In the genomic region with DNA sequence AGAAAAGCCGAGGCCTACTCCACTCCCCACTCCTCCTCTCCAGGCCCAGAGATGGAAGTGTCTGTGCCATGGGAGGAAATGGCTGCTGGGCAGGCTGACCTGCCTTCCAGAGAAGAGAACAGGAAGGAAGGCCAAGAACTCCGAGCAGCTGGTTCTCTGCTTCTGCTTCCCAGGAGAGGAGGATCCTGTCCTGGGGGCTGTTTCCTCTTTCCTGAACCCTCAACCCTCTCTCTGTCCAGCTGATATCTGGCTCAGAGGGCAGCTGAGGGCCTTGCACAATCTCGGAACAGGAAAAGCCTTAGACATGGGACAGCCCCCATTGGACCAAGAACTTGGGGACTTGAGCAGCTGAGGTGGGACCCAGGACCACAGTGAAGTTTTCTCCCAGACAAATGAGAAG, we compare ENCODE assay signal across 16 mouse cellular contexts. TPM values are rescaled to one million over a fixed set of nuclear protein-coding genes. Genes with fewer than 3 reads are reported as not detected.
A peak's percentile ranks its signal among the peaks of the same experiment; 100 is the strongest.
DNase-seq lines count a peak whose midpoint lies in the region; ATAC-seq and TF ChIP-seq lines count a peak whose summit lies in the region.
"Had no signal": no experiment of that assay in that cellular context is flagged by ENCODE, and none has a peak within 500 bp of the region (broad histone marks: within the 10 kb centered on the region; RNA-seq: fewer than 3 reads in every experiment).

No protein-coding gene starts in this region.

- no peaks in the 10 kb centered on the region for H3K36me3 ChIP-seq in heart, embryonic 10.5 days
- H3K36me3 ChIP-seq: G1E; hindbrain, embryonic 10.5 days; neural tube, embryonic 15.5 days had no signal

- peak overlapping the region; percentile 42 for H3K27ac ChIP-seq in heart, embryonic 10.5 days
- H3K27ac ChIP-seq: forebrain, embryonic 13.5 days; hindbrain, embryonic 10.5 days; neural tube, embryonic 15.5 days had no signal

- no peak for TF ChIP-seq CTCF in lung, adult 2 months (IDR thresholded peaks at IDR 0.05; ENCODE audit: insufficient read depth, low read length)

- H3K27me3 ChIP-seq in heart, embryonic 10.5 days (ENCODE audit: insufficient read depth, poor library complexity, severe bottlenecking) = no peaks in the 10 kb centered on the region
- H3K27me3 ChIP-seq: forebrain, embryonic 13.5 days; neural tube, embryonic 15.5 days had no signal

- TF ChIP-seq POLR2A in lung, adult 2 months (IDR thresholded peaks at IDR 0.05; ENCODE audit: borderline replicate concordance, extremely low read depth, low read depth, low read length) = no peak

- 49% methylated on average over 3 of the region's 3 CpGs for WGBS in lung, adult 2 months
- 50% methylated on average over 3 of the region's 3 CpGs for WGBS in heart, embryonic 10.5 days

- H3K9me3 ChIP-seq in heart, embryonic 10.5 days = no peaks in the 10 kb centered on the region
- H3K9me3 ChIP-seq: forebrain, embryonic 13.5 days; G1E; hindbrain, embryonic 10.5 days; neural tube, embryonic 15.5 days had no signal

- DNase-seq in lung, adult 18-20 months = peak; percentile 39 to 50
- DNase-seq in lung, adult 2 months = no peak
- no peak for DNase-seq in heart, embryonic 10.5 days (ENCODE audit: low spot score)
- DNase-seq in kidney, postnatal 10 days = peak; percentile 41
- no peak for DNase-seq in layer of hippocampus, postnatal 25 days (ENCODE audit: extremely low spot score in 1 of 2, low spot score in 1 of 2)
- DNase-seq in embryo, embryonic 10.5 days (ENCODE audit: low spot score) = no peak
- DNase-seq: embryo, embryonic 11 days; spleen, adult 18-20 months had no signal

- no peak overlapping the region for H3K4me3 ChIP-seq in lung, adult 2 months (replicated peaks; ENCODE audit: extremely low read depth, low read depth, low read length)
- H3K4me3 ChIP-seq in heart, embryonic 10.5 days = no peak overlapping the region
- H3K4me3 ChIP-seq: forebrain, embryonic 13.5 days; hindbrain, embryonic 10.5 days; neural tube, embryonic 15.5 days had no signal

- ATAC-seq in megakaryocyte, adult 5-6 weeks (ENCODE audit: poor library complexity, severe bottlenecking) = peak; percentile 46
- ATAC-seq: forebrain, embryonic 13.5 days had no signal

- peaks cover 1% of the 10 kb centered on the region; the same call in 1 of the 2 replicates for H3K4me1 ChIP-seq in lung, adult 2 months (ENCODE audit: control insufficient read depth, insufficient read depth, low read length)
- peaks cover 2% of the 10 kb centered on the region; the same call in 1 of the 2 replicates for H3K4me1 ChIP-seq in heart, embryonic 10.5 days
- H3K4me1 ChIP-seq: forebrain, embryonic 13.5 days; neural tube, embryonic 15.5 days had no signal

RNA-seq across cellular contexts. Expression of a gene that starts 4.3 kb away (rescaled TPM):
- 14.7 and 18.5 TPM in 2 replicates for polyA plus RNA-seq in lung, adult 2 months (2012; rRNA removed)
- 0.05 and 0.08 TPM in 2 replicates for polyA plus RNA-seq in heart, embryonic 10.5 days (2016; fragmentation: Nextera tagmentation; extraction: Ambion mirVana)
- 2.3 and 4.2 TPM in 2 replicates for total RNA-seq in megakaryocyte, adult 5-6 weeks (2015)
- total RNA-seq in megakaryocyte, adult 5-6 weeks (2017) = 1.1 and 1.5 TPM in 2 replicates
- under 1 TPM; 0.22 to 0.31 TPM for total RNA-seq in layer of hippocampus, postnatal 25 days (2021)
- polyA plus RNA-seq: G1E had no signal

RNA-seq across cellular contexts. Expression of a gene that starts 27.2 kb away (rescaled TPM):
- 28.8 and 34.5 TPM in 2 replicates for polyA plus RNA-seq in lung, adult 2 months (2012; rRNA removed)
- 4.2 and 6.5 TPM in 2 replicates for polyA plus RNA-seq in heart, embryonic 10.5 days (2016; fragmentation: Nextera tagmentation; extraction: Ambion mirVana)
- total RNA-seq in megakaryocyte, adult 5-6 weeks (2015) = not detected in 2 replicates
- total RNA-seq in megakaryocyte, adult 5-6 weeks (2017) = 0.12 and 0.18 TPM in 2 replicates
- total RNA-seq in layer of hippocampus, postnatal 25 days (2021) = 1 to 10 TPM in 1 of 2 experiments, under 1 TPM in 1; 0.94 to 1.1 TPM
- polyA plus RNA-seq: G1E had no signal

RNA-seq across cellular contexts. Expression of a gene that starts 36.2 kb away (rescaled TPM):
- 56.2 and 58.3 TPM in 2 replicates for polyA plus RNA-seq in lung, adult 2 months (2012; rRNA removed)
- 10.0 and 10.8 TPM in 2 replicates for polyA plus RNA-seq in heart, embryonic 10.5 days (2016; fragmentation: Nextera tagmentation; extraction: Ambion mirVana)
- total RNA-seq in megakaryocyte, adult 5-6 weeks (2015) = not detected in 2 replicates
- not detected in 2 replicates for total RNA-seq in megakaryocyte, adult 5-6 weeks (2017)
- 1 to 10 TPM; 6.5 to 8.6 TPM for total RNA-seq in layer of hippocampus, postnatal 25 days (2021)

RNA-seq across cellular contexts. Expression of a gene that starts 42.4 kb away (rescaled TPM):
- polyA plus RNA-seq in lung, adult 2 months (2012; rRNA removed) = not detected in 2 replicates
- polyA plus RNA-seq in heart, embryonic 10.5 days (2016; fragmentation: Nextera tagmentation; extraction: Ambion mirVana) = not detected in 2 replicates
- total RNA-seq in megakaryocyte, adult 5-6 weeks (2015) = not detected in 2 replicates
- not detected in 2 replicates for total RNA-seq in megakaryocyte, adult 5-6 weeks (2017)
- not detected for total RNA-seq in layer of hippocampus, postnatal 25 days (2021)
- total RNA-seq: G1E; left cerebral cortex, adult 8-10 months; megakaryocyte-erythroid progenitor cell, adult 5-6 weeks had no signal
- polyA plus RNA-seq: brain, embryonic 14.5 days; forebrain, embryonic 13.5 days; G1E; hindbrain, embryonic 10.5 days; neural tube, embryonic 15.5 days had no signal

RNA-seq across cellular contexts. Expression of a gene that starts 48.0 kb away (rescaled TPM):
- 7.3 and 10.9 TPM in 2 replicates for polyA plus RNA-seq in lung, adult 2 months (2012; rRNA removed)
- 3.3 and 4.9 TPM in 2 replicates for polyA plus RNA-seq in heart, embryonic 10.5 days (2016; fragmentation: Nextera tagmentation; extraction: Ambion mirVana)
- total RNA-seq in megakaryocyte, adult 5-6 weeks (2015) = not detected in 2 replicates
- total RNA-seq in megakaryocyte, adult 5-6 weeks (2017) = not detected in 2 replicates
- 10 to 100 TPM; 64.8 to 70.0 TPM for total RNA-seq in layer of hippocampus, postnatal 25 days (2021)
- total RNA-seq: G1E; megakaryocyte-erythroid progenitor cell, adult 5-6 weeks had no signal
- polyA plus RNA-seq: G1E had no signal

Comparison
In these comparisons a context has a peak if more than half of its experiments do, and no peak if none do; other contexts are left out.
1. DNase-seq: peak in lung, adult 18-20 months (2 of 2) and kidney, postnatal 10 days (single experiment); none in lung, adult 2 months (single experiment), heart, embryonic 10.5 days (single experiment), layer of hippocampus, postnatal 25 days (0 of 2) and embryo, embryonic 10.5 days (single experiment).
2. RNA of a gene that starts 36.2 kb away (total RNA-seq): 6.5 to 8.6 TPM in layer of hippocampus, postnatal 25 days; not detected in megakaryocyte, adult 5-6 weeks; every median in the first group is over 4 times any median in the second.